Mouse (Mus musculus) monocyte, adult 5-6 weeks (primary cell): ENCODE measurements around the gene Otulin. TPM values are rescaled to one million over a fixed set of nuclear protein-coding genes. Genes with fewer than 3 reads are reported as not detected.

ENCODE experiments used
- ATAC-seq: fragments of 153-309, 156-312 bp; replicated peaks from 2 replicates; pipeline ENCODE4 v1.8.0; 2017; ENCODE audit warnings: mild to moderate bottlenecking; ENCODE audit not compliant: low TSS enrichment, insufficient number of reproducible peaks, severe bottlenecking, poor library complexity, low FRiP score
- total RNA-seq: library from RNA; stranded (forward); fragments of 200-1000, 200-491, 200-594 nt; gene quantifications from 3 replicates; pipeline ENCODE4 v1.2.3, GENCODE M21; 2017

Gene Otulin
- total RNA-seq, 1 experiment from 2014 or later: 118 TPM

GRCm38 (mm10) chr15:27659592-27660244, 29.2 kb upstream of the Otulin start:
- peak; percentile 66 for ATAC-seq

DNA sequence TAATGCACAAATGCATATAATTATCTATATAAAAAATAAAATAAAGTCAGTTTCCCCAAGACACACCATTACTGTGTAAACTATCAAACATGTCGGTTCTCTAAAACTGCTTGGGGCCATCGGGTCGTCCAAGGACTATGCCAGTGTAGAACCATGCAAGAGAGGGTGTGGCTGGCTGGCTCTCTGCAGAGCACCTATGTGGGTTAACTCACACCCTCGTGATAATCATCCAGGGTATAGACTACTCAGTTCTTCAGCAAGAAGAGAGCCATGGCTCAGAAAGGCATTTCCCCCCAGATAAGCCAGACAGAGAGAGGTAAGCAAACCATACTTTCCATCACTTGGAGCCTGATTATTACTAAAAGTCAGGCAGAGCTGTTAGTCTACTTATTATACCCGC, 28.6 kb upstream of the Otulin start:
- ATAC-seq: no peak

GRCm38 (mm10) chr15:27658356-27658755, 27.9 kb upstream of the Otulin start:
- no peak for ATAC-seq

GRCm38 (mm10) chr15:27657866-27658265, 27.4 kb upstream of the Otulin start:
- no peak for ATAC-seq

DNA sequence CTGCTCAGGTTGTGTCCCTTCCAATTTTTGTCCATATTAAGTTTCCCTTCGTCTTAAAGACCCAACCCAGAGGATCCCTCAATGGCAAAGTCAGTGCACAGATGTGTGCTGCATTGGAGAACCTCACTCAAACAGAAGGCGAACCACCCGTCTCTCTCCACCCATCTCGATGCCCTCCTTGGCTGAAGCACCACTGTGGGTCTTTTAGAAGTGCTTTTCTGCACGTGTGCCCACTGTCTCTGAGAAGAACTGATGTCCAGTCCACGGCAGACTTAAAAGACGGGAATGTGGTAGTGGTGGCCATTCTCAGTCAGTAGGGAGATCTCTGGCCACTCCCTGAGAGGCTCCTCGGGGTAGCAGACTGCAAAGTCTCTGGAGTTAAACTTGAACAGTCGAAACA, 26.1 kb upstream of the Otulin start:
- no peak for ATAC-seq

DNA sequence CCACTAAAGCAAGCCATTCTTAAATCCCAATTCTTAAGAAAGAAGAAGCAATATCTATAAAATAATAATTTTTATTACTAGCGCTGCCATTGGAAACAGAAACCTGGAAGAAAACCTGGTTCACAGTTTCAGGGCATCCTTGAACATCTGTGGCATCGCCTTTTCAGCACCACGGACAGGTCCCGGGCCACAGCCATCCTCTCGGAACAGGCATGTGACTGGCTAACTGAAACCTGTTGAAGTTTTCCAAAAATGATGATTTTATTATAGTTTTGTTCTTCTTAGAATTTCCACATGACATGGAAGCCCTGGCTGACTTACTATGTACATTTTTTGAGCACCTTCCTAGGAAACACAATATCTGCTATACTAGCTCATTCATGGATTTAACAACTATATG, 24.5 kb upstream of the Otulin start:
- no peak for ATAC-seq

GRCm38 (mm10) chr15:27647686-27648085, 17.2 kb upstream of the Otulin start:
- no peak for ATAC-seq

- no peak for ATAC-seq
These were observed 16.2 kb upstream of the Otulin start for GRCm38 (mm10) chr15:27646665-27647064.

GRCm38 (mm10) chr15:27645250-27645649, 14.8 kb upstream of the Otulin start:
- no peak for ATAC-seq

- ATAC-seq: peak; percentile 73
These were observed 12.4 kb upstream of the Otulin start for GRCm38 (mm10) chr15:27642895-27643294.

- peak; percentile 53 for ATAC-seq
These were observed 10.7 kb upstream of the Otulin start for GRCm38 (mm10) chr15:27641171-27641570.

DNA sequence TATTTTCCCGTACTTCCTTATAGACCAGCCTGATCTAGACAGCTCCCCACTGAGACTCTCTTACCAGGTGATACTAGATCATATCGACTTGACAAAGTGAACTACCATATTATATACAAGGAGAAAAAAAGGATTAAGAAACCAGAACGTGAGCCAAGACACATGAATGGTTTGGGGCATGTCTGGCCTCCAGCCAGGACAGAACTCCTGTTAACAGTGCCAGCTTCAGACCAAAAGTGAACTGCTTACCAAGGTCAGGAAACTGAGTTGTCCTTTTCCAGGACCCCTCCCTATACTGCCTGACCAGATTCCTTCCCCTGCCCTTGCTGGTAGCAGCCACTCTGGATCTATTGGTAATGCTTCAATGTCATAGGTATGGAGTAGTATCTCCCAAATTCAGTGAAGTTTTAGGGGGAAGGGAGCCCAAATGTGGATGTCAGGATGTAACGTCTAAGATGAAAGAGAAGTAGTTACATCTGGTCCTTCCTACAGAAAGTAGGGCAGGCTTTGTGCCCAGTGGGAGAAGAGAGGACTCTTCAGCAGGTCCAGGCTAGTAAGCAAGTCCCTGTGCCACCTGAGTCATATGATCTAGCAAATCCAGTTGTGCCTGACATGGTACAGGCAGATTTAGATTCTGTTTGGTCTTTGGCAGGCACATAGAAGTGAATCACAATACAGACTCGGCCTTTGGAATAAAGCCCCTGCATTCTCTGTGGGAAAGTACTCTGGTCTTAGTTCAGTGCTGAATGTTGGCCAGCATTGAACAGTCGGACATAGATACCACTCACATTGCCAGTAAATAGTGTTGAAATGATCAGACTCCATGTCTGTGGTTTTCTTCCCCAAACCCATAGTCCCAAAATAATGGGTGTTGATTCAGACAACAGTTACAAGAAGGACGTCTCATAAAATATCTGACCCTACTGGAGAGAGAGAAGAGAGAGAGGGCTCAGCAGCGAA, 3.7 kb upstream of the Otulin start:
- ATAC-seq: no peak

- ATAC-seq: no peak
These were observed 493 bp downstream of the Otulin start for GRCm38 (mm10) chr15:27629800-27630600.

DNA sequence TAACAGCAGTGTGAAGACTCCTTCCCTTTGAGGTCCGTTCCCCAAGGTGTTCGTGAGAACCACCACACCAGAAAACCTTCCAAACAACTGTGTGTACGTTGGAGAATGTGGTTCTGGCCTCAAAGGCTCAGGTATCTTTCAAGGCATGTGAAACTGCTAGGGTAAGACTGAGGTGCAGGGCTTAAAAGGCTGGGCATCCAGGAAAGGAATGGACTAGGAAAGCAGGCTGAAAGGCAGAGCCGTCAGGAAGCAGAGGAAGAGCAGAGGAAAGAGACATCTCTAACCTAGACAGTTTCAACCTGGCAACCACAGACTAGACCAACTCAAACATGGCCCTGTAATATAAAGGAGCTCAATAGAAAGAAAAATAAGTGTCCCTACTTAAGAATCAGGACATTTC, 1.4 kb downstream of the Otulin start:
- ATAC-seq: no peak

GRCm38 (mm10) chr15:27627794-27628193, 2.7 kb downstream of the Otulin start:
- ATAC-seq: peak; percentile 38

DNA sequence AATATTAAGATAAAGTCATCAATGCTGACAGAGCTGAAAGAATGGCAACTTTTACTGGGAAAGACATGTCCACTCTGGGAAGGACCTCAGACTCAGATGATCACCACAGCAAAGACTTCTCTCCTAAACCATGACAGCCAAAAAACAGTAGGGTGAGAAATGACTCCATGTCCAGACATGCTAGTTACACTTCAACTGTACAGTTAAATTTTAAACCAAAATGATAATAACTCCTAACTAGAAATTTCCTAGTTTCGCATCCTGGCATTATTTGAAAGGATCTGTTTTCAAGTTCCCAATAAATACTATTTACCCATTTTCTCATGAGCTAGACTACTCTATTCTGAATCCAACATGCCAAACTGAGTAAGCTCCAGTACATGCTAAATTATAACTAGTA, 4.2 kb downstream of the Otulin start:
- no peak for ATAC-seq

DNA sequence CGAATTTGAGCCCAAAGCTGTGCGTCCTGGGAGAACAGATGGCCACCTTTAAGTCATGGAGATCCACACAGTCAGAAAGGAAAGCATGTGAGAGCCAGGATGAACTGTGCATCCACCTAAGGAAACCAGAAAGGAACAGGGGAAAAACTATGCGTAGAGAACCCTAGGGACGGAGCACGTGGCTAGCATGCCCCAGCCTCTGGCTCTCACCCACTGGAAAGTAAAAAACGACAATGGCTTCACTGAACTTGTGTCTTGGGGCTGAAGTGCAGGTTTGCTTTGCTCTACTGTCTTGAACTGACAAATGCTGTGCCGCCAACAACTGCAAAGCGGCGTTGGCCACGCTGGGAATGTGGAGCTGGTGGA, 4.6 kb downstream of the Otulin start:
- ATAC-seq: no peak

GRCm38 (mm10) chr15:27625014-27625889, 5.2 kb downstream of the Otulin start:
- peak; percentile 74 for ATAC-seq
